Mouse (Mus musculus): Measurements from ENCODE around the gene Olfr704.

- TF ChIP-seq CTCF (IDR thresholded peaks at IDR 0.05; ENCODE audit: insufficient read depth, low read depth, low read length) = no peak
- TF ChIP-seq POLR2A (IDR thresholded peaks at IDR 0.05; ENCODE audit: insufficient read depth, low read depth, low read length) = no peak
Observed at GRCm38 (mm10) chr7:106813829-106814228, 49.2 kb upstream of the Olfr704 start, which contains the start of gene Olfr701.
